Mouse (Mus musculus) midbrain, embryonic 10.5 days (tissue): ENCODE data around the gene Keg1. TPM values are rescaled to one million over a fixed set of nuclear protein-coding genes. Genes with fewer than 3 reads are reported as not detected.
"Not testable (repeated sequence)": the region's sequence is repeated elsewhere in the genome, so short reads cannot be mapped to it uniquely, and the experiment has no call there.

Source experiments
- DNase-seq: peaks from one replicate; pipeline ENCODE4 v3.0.0-alpha.2; 2017; ENCODE audit warnings: low spot score
- H3K27ac ChIP-seq: fragments of 300-500 bp; sonication (generic); replicated peaks from 2 replicates; pipeline ENCODE4 v1.5.1; 2016; ENCODE audit warnings: mild to moderate bottlenecking
- H3K27me3 ChIP-seq: fragments of 300-500 bp; sonication (generic); 2 replicates; pipeline ENCODE4 v1.6.1; 2016; ENCODE audit warnings: low read depth, mild to moderate bottlenecking; ENCODE audit not compliant: poor library complexity, severe bottlenecking
- H3K36me3 ChIP-seq: fragments of 300-500 bp; sonication (generic); 2 replicates; pipeline ENCODE4 v1.6.1; 2016; ENCODE audit warnings: mild to moderate bottlenecking, moderate library complexity
- H3K4me1 ChIP-seq: fragments of 300-500 bp; sonication (generic); 2 replicates; pipeline ENCODE4 v1.6.1; 2016
- H3K4me3 ChIP-seq: fragments of 300-500 bp; sonication (generic); 2 replicates; pipeline ENCODE4 v1.5.1; 2016; ENCODE audit warnings: mild to moderate bottlenecking, moderate library complexity
- H3K9me3 ChIP-seq: fragments of 300-500 bp; sonication (generic); replicated peaks from 2 replicates; pipeline ENCODE4 v1.6.1; 2016; ENCODE audit warnings: mild to moderate bottlenecking
- WGBS: fragments of 180-500 bp; shearing (Covaris S2); methylation state at CpG from one replicate; pipeline ENCODE4 v1.1.7; 2016; 5-methylcytosine and 5-hydroxymethylcytosine counted together
- polyA plus RNA-seq: library from polyadenylated mRNA; unstranded; fragments of >200 nt; fragmentation: Nextera tagmentation; extraction: Ambion mirVana; gene quantifications from 2 replicates; pipeline ENCODE4 v1.2.1, GENCODE M21; 2016

The Keg1 gene
- polyA plus RNA-seq, 1 experiment from 2014 or later = not detected

- not testable (repeated sequence) for H3K4me3 ChIP-seq, H3K4me1 ChIP-seq, H3K9me3 ChIP-seq, H3K36me3 ChIP-seq, DNase-seq, H3K27ac ChIP-seq, H3K27me3 ChIP-seq
- 89% methylated on average over 5 of the region's 5 CpGs for WGBS
Measured at GRCm38 (mm10) chr19:12720919-12721318, 25.3 kb downstream of the Keg1 start.

DNA sequence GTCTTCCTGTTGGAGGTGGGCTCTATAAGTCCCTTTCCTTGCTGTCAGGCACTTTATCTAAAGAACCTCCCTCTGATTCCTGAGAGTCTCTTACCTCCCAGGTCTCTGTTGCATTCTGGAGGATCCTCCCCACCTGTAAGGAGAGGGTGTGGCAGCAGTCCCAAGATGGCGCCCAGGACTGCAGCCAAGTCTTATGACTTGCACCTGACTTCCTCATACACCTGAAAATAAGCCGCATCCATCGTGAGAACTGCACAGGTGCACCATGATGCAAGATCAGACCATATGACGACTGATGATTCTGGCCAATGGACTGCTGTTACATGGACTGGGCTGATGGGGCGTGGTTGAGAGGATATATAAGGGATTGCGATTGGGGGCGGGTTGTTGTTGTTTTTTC, 26.0 kb downstream of the Keg1 start:
- not testable (repeated sequence) for H3K27ac ChIP-seq, H3K4me1 ChIP-seq, DNase-seq, H3K27me3 ChIP-seq, H3K36me3 ChIP-seq, H3K9me3 ChIP-seq, H3K4me3 ChIP-seq
- WGBS = 94% methylated on average over 7 of the region's 7 CpGs

DNA sequence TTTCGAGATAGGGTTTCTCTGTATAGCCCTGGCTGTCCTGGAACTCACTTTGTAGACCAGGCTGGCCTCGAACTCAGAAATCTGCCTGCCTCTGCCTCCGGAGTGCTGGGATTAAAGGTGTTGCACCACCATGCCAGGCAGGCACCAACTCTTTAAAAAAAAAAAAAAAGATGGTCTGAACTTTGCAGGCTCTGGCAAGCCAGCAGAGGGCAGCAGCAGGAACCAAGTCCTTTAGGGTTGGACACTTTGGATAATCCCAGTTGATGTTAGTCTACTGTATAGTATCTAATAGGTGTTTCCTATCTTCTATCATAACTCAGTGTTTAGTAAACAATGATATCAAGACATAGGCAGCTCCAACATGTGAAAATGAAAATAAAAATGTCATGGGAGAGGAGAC, 26.7 kb downstream of the Keg1 start:
- H3K9me3 ChIP-seq = no peaks in the 10 kb centered on the region
- WGBS = 84% methylated on average over 3 of the region's 3 CpGs
- H3K4me1 ChIP-seq = no peaks in the 10 kb centered on the region
- no peak overlapping the region for H3K27ac ChIP-seq
- DNase-seq = no peak
- no peaks in the 10 kb centered on the region for H3K36me3 ChIP-seq
- no peaks in the 10 kb centered on the region for H3K27me3 ChIP-seq
- no peak overlapping the region for H3K4me3 ChIP-seq

GRCm38 (mm10) chr19:12725851-12726250, 30.3 kb downstream of the Keg1 start:
- Histone ChIP-seq H3K36me3 (no peaks in the 10 kb centered on the region), H3K4me1 (no peaks in the 10 kb centered on the region), H3K27me3 (no peaks in the 10 kb centered on the region), H3K4me3 (no peak overlapping the region), H3K9me3 (no peaks in the 10 kb centered on the region), H3K27ac (no peak overlapping the region)
- no peak for DNase-seq
- WGBS = 80% methylated on average over 1 of the region's 1 CpGs

GRCm38 (mm10) chr19:12731036-12731435, 35.5 kb downstream of the Keg1 start:
- Histone ChIP-seq H3K4me1 (no peaks in the 10 kb centered on the region), H3K27ac (no peak overlapping the region), H3K27me3 (no peaks in the 10 kb centered on the region), H3K4me3 (no peak overlapping the region), H3K9me3 (no peaks in the 10 kb centered on the region), H3K36me3 (no peaks in the 10 kb centered on the region)
- WGBS = 70% methylated on average over 1 of the region's 1 CpGs
- DNase-seq = no peak

DNA sequence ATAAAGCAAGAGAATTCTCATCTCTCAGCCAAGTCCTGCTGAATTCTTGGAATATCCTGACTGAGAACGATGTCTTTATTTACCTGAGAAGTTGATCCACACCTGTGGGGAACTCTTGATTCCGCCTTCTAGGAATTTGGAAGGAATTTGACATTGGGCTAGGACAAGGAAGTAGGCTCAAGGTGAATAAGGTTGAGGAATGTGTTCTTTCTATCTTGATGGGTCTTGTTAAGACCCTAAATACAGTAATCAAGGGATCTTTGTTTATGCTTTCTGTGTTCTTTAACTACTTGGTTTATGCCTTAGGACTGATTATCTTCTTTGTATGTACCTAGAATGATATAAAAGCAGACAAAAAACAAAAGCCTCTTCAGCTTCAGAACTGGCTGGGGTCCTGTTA, 36.4 kb downstream of the Keg1 start:
- WGBS = 80% methylated on average over 2 of the region's 2 CpGs
- no peak for DNase-seq
- H3K27ac ChIP-seq = no peak overlapping the region
- H3K4me3 ChIP-seq = no peak overlapping the region
- H3K27me3 ChIP-seq = no peaks in the 10 kb centered on the region
- no peaks in the 10 kb centered on the region for H3K36me3 ChIP-seq
- H3K9me3 ChIP-seq = no peaks in the 10 kb centered on the region
- H3K4me1 ChIP-seq = no peaks in the 10 kb centered on the region

GRCm38 (mm10) chr19:12756286-12756685, 60.7 kb downstream of the Keg1 start:
- H3K4me3 ChIP-seq = no peak overlapping the region
- no peaks in the 10 kb centered on the region for H3K9me3 ChIP-seq
- H3K27ac ChIP-seq = no peak overlapping the region
- no peaks in the 10 kb centered on the region for H3K27me3 ChIP-seq
- H3K4me1 ChIP-seq = no peaks in the 10 kb centered on the region
- 80% methylated on average over 3 of the region's 3 CpGs for WGBS
- H3K36me3 ChIP-seq = peaks cover under 1% of the 10 kb centered on the region; the same call in 1 of the 2 replicates
- no peak for DNase-seq

DNA sequence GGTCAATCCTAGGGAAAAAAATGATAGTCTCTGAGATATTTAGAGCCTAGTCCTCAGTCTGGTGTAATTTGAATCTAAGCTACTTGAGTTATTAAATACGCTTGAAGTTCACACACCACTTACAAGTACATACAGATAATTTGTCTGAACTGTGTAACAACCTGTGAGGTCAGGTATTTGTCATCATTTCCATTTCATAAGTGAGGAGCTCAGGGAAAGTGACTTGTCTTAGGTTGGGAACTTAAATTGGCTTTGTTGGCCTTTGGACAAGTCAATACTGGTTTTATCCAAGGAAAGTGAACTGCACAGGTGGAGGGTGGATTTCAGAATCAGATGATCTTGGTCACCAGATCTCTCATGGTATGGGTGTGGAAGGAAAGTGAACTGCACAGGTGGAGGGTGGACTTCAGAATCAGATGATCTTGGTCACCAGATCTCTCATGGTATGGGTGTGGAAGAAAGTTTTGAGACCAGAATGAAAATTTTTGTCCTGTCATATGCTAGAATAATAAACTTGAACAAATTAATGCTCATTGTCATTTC, 63.4 kb downstream of the Keg1 start:
- no peaks in the 10 kb centered on the region for H3K9me3 ChIP-seq
- H3K27me3 ChIP-seq = no peaks in the 10 kb centered on the region
- no peak overlapping the region for H3K4me3 ChIP-seq
- no peak for DNase-seq
- no peaks in the 10 kb centered on the region for H3K4me1 ChIP-seq
- peaks cover 25% of the 10 kb centered on the region for H3K36me3 ChIP-seq
- WGBS = 83% methylated on average over 1 of the region's 1 CpGs
- H3K27ac ChIP-seq = no peak overlapping the region

GRCm38 (mm10) chr19:12759656-12760055, 64.1 kb downstream of the Keg1 start:
- no peaks in the 10 kb centered on the region for H3K9me3 ChIP-seq
- H3K27ac ChIP-seq = no peak overlapping the region
- peaks cover 32% of the 10 kb centered on the region for H3K36me3 ChIP-seq
- H3K4me1 ChIP-seq = no peaks in the 10 kb centered on the region
- DNase-seq = no peak
- 75% methylated on average over 2 of the region's 2 CpGs for WGBS
- no peaks in the 10 kb centered on the region for H3K27me3 ChIP-seq
- H3K4me3 ChIP-seq = no peak overlapping the region

DNA sequence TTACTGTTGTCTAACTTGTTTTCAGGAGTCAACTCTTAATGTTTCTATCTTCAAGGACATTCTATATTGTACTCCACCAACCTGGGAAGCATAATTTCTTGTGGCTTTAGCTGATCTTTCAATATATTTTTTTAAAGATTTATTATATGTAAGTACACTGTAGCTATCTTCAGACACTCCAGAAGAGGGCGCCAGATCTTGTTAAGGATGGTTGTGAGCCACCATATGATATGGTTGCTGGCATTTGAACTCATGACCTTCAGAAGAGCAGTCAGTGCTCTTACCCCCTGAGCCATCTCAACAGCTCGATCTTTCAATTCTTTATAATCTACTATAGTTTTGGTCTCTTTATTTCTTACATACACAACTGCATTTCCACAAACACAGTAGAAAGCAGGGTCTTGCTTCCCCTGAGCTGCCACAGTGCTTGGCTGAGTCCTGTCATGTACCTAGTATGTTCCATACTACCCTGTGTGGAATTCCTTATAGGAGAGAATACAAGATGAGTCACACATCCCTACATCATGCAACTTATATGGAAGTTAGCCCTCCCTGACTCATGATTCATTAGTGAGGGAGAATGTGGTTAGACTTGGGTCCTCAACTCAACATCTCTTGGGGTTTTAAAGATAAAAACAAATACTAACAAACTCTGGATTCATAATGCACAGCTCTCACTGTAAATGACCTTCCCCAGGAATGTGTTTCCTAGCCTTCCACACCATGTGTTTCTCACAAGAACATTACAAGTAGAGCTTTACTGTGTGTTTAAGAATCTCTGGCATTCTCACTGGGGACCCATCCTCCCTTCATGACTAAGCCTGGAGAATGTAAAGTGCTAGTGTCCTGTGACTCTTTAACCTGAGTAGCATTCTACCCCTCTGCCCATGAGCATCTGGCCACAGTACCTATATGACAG, 66.9 kb downstream of the Keg1 start:
- Histone ChIP-seq H3K27ac (no peak overlapping the region), H3K27me3 (no peaks in the 10 kb centered on the region), H3K36me3 (peaks cover 54% of the 10 kb centered on the region), H3K4me3 (no peak overlapping the region), H3K4me1 (0 out of 2 replicates have a peak, but pooled peaks cover 4% of the 10 kb centered on the region), H3K9me3 (no peaks in the 10 kb centered on the region)
- DNase-seq = no peak
- WGBS = 50% methylated on average over 2 of the region's 2 CpGs

- Histone ChIP-seq H3K27me3 (no peaks in the 10 kb centered on the region), H3K4me1 (0 out of 2 replicates have a peak, but pooled peaks cover 4% of the 10 kb centered on the region), H3K27ac (no peak within 1 kb of the TSS), H3K4me3 (no peak within 1 kb of the TSS), H3K36me3 (peaks cover 83% of the 10 kb centered on the region), H3K9me3 (no peaks in the 10 kb centered on the region)
- WGBS = 66% methylated on average over 7 of the region's 7 CpGs
- DNase-seq = no peak
Measured at GRCm38 (mm10) chr19:12765308-12765707, 69.7 kb downstream of the Keg1 start, which contains the start of gene Cntf. Gene Cntf, minus strand, starts transcription at chr19:12765632.
